Mouse (Mus musculus) limb, embryonic 14.5 days (tissue): Measurements from ENCODE around the gene Vmn2r70. TPM values are rescaled to one million over a fixed set of nuclear protein-coding genes. Genes with fewer than 3 reads are reported as not detected.

Source experiments
- ATAC-seq: fragments of 200-750 bp; cut with Nextera tagmentation; 2 replicates; pipeline ENCODE4 v1.8.0; 2017; ENCODE audit warnings: low read depth, moderate number of reproducible peaks, moderate TSS enrichment; ENCODE audit not compliant: low FRiP score
- DNase-seq: peaks from one replicate; pipeline ENCODE4 v3.0.0-alpha.2; 2015; ENCODE audit warnings: low spot score
- H3K27ac ChIP-seq: fragments of 300-500 bp; sonication (generic); replicated peaks from 2 replicates; pipeline ENCODE4 v1.5.1; 2014; ENCODE audit warnings: low read depth, mild to moderate bottlenecking, low read length, moderate library complexity, mixed read lengths
- H3K27me3 ChIP-seq: fragments of 300-500 bp; sonication (generic); 2 replicates; pipeline ENCODE4 v1.6.1; 2014; ENCODE audit warnings: low read length, mixed read lengths; ENCODE audit not compliant: control insufficient read depth, insufficient read depth
- H3K36me3 ChIP-seq: fragments of 300-500 bp; sonication (generic); 2 replicates; pipeline ENCODE4 v1.6.1; 2014; ENCODE audit warnings: mild to moderate bottlenecking, low read length, moderate library complexity, mixed read lengths; ENCODE audit not compliant: control insufficient read depth, insufficient read depth
- H3K4me1 ChIP-seq: fragments of 300-500 bp; sonication (generic); 2 replicates; pipeline ENCODE4 v1.6.1; 2014; ENCODE audit warnings: antibody characterized with exemption, low read length, mixed read lengths; ENCODE audit not compliant: control insufficient read depth, insufficient read depth
- H3K4me2 ChIP-seq: fragments of 300-500 bp; sonication (generic); replicated peaks from 2 replicates; pipeline ENCODE4 v1.6.1; 2014; ENCODE audit warnings: low read depth, mild to moderate bottlenecking, low read length, moderate library complexity; ENCODE audit not compliant: severe bottlenecking
- H3K4me3 ChIP-seq: fragments of 300-500 bp; sonication (generic); replicated peaks from 2 replicates; pipeline ENCODE4 v1.5.1; 2014; ENCODE audit warnings: low read length
- H3K9ac ChIP-seq: fragments of 300-500 bp; sonication (generic); 2 replicates; pipeline ENCODE4 v1.6.1; 2014; ENCODE audit warnings: mild to moderate bottlenecking, low read depth, low read length, moderate library complexity; ENCODE audit not compliant: severe bottlenecking
- H3K9me3 ChIP-seq: fragments of 300-500 bp; sonication (generic); 2 replicates; pipeline ENCODE4 v1.6.1; 2016; ENCODE audit warnings: low read length; ENCODE audit not compliant: control insufficient read depth
- POLR2A ChIP-seq: fragments of 200-500 bp; IDR thresholded peaks from 2 replicates; pipeline ENCODE4 v1.8.0; 2012; ENCODE audit warnings: inconsistent platforms, mild to moderate bottlenecking, moderate library complexity, borderline replicate concordance; ENCODE audit not compliant: insufficient read depth, insufficient read length; ENCODE audit errors: extremely low read depth
- WGBS: fragments of 180-500 bp; shearing (Covaris S2); extraction: QIAGEN DNeasy Blood & Tissue Kit; methylation state at CpG from one replicate; pipeline ENCODE4 v1.1.7; 2014; 5-methylcytosine and 5-hydroxymethylcytosine counted together
- polyA plus RNA-seq, 2 experiments: library from polyadenylated mRNA; depleted of rRNA in 1 of 2; stranded (reverse) in 1 of 2; unstranded in 1 of 2; fragments of >200 nt; fragmentation: Nextera tagmentation in 1 of 2; extraction: Ambion mirVana in 1 of 2; gene quantifications; 2 replicates each; pipeline versions ENCODE4 v1.2.1 to v1.2.3; 2012 to 2014

Gene Vmn2r70
- polyA plus RNA-seq (2012; rRNA removed) (not detected in 2 replicates), polyA plus RNA-seq (2014; fragmentation: Nextera tagmentation; extraction: Ambion mirVana) (not detected in 2 replicates)

- H3K9ac ChIP-seq, result no peak within 1 kb of the TSS
- no peaks in the 10 kb centered on the region for H3K27me3 ChIP-seq
- no peaks in the 10 kb centered on the region for H3K4me1 ChIP-seq
- H3K36me3 ChIP-seq, result no peaks in the 10 kb centered on the region
- no peak for TF ChIP-seq POLR2A
- DNase-seq (no peak), ATAC-seq (no peak)
- no peak within 1 kb of the TSS for H3K4me3 ChIP-seq
- H3K27ac ChIP-seq, result no peak within 1 kb of the TSS
- no peaks in the 10 kb centered on the region for H3K9me3 ChIP-seq
- 88% methylated on average over 2 of the region's 2 CpGs for WGBS
- no peak within 1 kb of the TSS for H3K4me2 ChIP-seq
Measured at GRCm38 (mm10) chr7:85569092-85569491, at the start of gene Vmn2r70. Gene Vmn2r70 (minus strand): TSS chr7:85569192.

- Histone ChIP-seq H3K4me3 (no peak within 1 kb of the TSS), H3K27ac (no peak within 1 kb of the TSS), H3K9me3 (no peaks in the 10 kb centered on the region), H3K36me3 (no peaks in the 10 kb centered on the region), H3K9ac (no peak within 1 kb of the TSS), H3K4me1 (no peaks in the 10 kb centered on the region), H3K27me3 (no peaks in the 10 kb centered on the region), H3K4me2 (no peak within 1 kb of the TSS)
- no peak for ATAC-seq
- no peak for DNase-seq
- no peak for TF ChIP-seq POLR2A
- WGBS, result 87% methylated on average over 5 of the region's 5 CpGs
Measured at GRCm38 (mm10) chr7:85562787-85563186, 6.2 kb downstream of the Vmn2r70 start, which contains the start of gene Vmn2r71. Gene Vmn2r71 (plus strand): TSS chr7:85563087.

- ATAC-seq (no peak), DNase-seq (no peak)
- Histone ChIP-seq H3K4me3 (no peak overlapping the region), H3K4me1 (no peaks in the 10 kb centered on the region), H3K36me3 (no peaks in the 10 kb centered on the region), H3K27ac (no peak overlapping the region), H3K9ac (no peak overlapping the region), H3K4me2 (no peak overlapping the region), H3K27me3 (no peaks in the 10 kb centered on the region), H3K9me3 (peaks cover 9% of the 10 kb centered on the region; the same call in 1 of the 2 replicates)
- 68% methylated on average over 2 of the region's 2 CpGs for WGBS
- no peak for TF ChIP-seq POLR2A
Measured at GRCm38 (mm10) chr7:85543118-85543517, 25.9 kb downstream of the Vmn2r70 start.

- TF ChIP-seq POLR2A, result no peak
- ATAC-seq (no peak), DNase-seq (no peak)
- no peak overlapping the region for H3K4me3 ChIP-seq
- peaks cover 9% of the 10 kb centered on the region; the same call in 1 of the 2 replicates for H3K9me3 ChIP-seq
- no peak overlapping the region for H3K27ac ChIP-seq
- no peak overlapping the region for H3K4me2 ChIP-seq
- no peak overlapping the region for H3K9ac ChIP-seq
- no peaks in the 10 kb centered on the region for H3K27me3 ChIP-seq
- H3K36me3 ChIP-seq, result no peaks in the 10 kb centered on the region
- H3K4me1 ChIP-seq, result no peaks in the 10 kb centered on the region
- 89% methylated on average over 2 of the region's 2 CpGs for WGBS
Measured at GRCm38 (mm10) chr7:85542108-85542507, 26.9 kb downstream of the Vmn2r70 start.

Other genes starting within 250 kb of the Vmn2r70 start
- not detected in 2 replicates for gene Vmn2r69, start 153.3 kb downstream of the Vmn2r70 start, polyA plus RNA-seq (2012; rRNA removed)
- not detected in 2 replicates for gene Vmn2r69, start 153.3 kb downstream of the Vmn2r70 start, polyA plus RNA-seq (2014; fragmentation: Nextera tagmentation; extraction: Ambion mirVana)
- not detected in 2 replicates for gene Vmn2r71, start 6.1 kb downstream of the Vmn2r70 start, polyA plus RNA-seq (2012; rRNA removed)
- not detected in 2 replicates for gene Vmn2r71, start 6.1 kb downstream of the Vmn2r70 start, polyA plus RNA-seq (2014; fragmentation: Nextera tagmentation; extraction: Ambion mirVana)
- gene Vmn2r72, start 185.9 kb upstream of the Vmn2r70 start, polyA plus RNA-seq (2012; rRNA removed), result not detected in 2 replicates
- not detected in 2 replicates for gene Vmn2r72, start 185.9 kb upstream of the Vmn2r70 start, polyA plus RNA-seq (2014; fragmentation: Nextera tagmentation; extraction: Ambion mirVana)